Mouse (Mus musculus): ENCODE data around the gene Cerkl.

- TF ChIP-seq CTCF (IDR thresholded peaks at IDR 0.05; ENCODE audit: insufficient read depth, low read depth, low read length) (no peak), POLR2A (IDR thresholded peaks at IDR 0.05; ENCODE audit: insufficient read depth, low read depth, low read length) (no peak)
These were observed 1.3 kb upstream of the Cerkl start for GRCm38 (mm10) chr2:79457932-79458331.

All from olfactory bulb, adult 2 months (tissue).